Mouse (Mus musculus) T-helper 2 cell (primary cell): ENCODE measurements at regions not wholly inside any gene's neighbourhood (a gene's known extent, or its start where the extent isn't known, plus 50 kb on each side); places are given as distances from the start of the nearest gene placed in this dataset.

Source experiments
- in situ Hi-C: fragments of 300-600 bp; cut with MboI, MseI; formaldehyde crosslinking; loops from one replicate; pipeline ENCODE4 v1.15.1; 2025; ENCODE audit warnings: high pct_unique_total_duplicates

GRCm38 (mm10) chr1:169060145-169060544 lies 471.1 kb downstream of the Nuf2 start:
- in situ Hi-C loops = no loop called here

DNA sequence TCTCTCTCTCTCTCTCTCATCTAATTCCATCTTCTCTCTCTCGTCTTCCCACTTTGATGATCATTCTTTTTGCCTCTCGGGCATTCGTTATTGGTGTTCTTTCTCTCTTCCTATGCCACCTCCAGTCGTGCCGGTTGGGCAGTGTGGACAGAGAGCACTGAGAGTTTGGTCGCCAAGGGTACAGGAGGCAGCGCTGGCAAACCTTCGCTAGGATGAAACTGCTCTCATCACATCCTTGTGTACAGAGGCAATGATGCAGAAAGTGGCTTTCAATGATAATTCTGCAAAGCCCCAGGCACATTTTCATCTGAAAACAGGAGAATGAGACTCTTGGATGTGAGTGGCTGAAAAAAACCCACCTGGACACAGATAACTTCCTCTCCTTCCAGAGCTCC lies 479.4 kb downstream of the Nuf2 start:
- in situ Hi-C loops = no loop called here

DNA sequence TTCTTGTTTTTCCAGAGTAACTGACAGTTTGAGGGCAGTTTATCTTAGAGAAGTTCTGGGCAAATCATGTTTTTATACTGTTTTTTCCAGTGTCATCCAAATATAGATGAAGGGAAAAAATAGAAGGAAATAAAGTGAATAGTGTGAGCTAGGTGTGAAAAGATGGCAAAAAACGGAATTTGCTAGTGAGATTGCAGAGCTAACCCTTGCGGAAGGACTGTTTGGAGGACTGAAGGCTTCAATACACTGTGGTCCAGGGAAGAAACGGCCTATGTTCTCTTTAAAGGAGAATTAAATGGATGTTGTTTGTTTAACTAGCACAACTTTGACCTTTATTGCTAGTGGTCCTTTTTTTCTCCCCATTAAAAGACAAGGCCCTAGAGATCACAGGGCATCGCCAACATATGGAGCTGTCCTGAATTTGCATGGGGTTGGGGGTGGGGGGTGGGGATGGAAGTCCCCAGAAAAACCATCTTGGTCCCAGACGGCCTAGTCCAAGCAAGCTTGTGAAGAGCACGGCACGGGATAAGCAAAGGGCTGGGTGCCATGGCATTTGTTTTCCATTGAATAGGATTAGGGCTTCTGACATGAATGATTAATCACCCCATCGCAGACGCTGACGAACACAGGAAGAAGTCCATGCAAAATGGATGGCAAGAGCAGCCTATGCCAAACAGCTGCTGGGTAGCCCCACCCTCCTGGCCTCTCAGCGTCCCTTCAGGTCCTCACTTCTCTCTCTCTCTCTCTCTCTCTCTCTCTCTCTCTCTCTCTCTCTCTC lies 480.0 kb downstream of the Nuf2 start:
- in situ Hi-C loops = no loop called here

GRCm38 (mm10) chr1:169049846-169050245 lies 481.4 kb downstream of the Nuf2 start:
- in situ Hi-C loops = no loop called here

GRCm38 (mm10) chr1:169046791-169047525 lies 484.3 kb downstream of the Nuf2 start:
- in situ Hi-C loops = no loop called here

GRCm38 (mm10) chr1:169033517-169033916 lies 497.7 kb downstream of the Nuf2 start:
- in situ Hi-C loops = no loop called here

GRCm38 (mm10) chr1:169031849-169032542 lies 499.3 kb downstream of the Nuf2 start:
- in situ Hi-C loops = no loop called here

- in situ Hi-C loops = no loop called here
These were observed 503.6 kb downstream of the Nuf2 start for GRCm38 (mm10) chr1:169027706-169028105.

DNA sequence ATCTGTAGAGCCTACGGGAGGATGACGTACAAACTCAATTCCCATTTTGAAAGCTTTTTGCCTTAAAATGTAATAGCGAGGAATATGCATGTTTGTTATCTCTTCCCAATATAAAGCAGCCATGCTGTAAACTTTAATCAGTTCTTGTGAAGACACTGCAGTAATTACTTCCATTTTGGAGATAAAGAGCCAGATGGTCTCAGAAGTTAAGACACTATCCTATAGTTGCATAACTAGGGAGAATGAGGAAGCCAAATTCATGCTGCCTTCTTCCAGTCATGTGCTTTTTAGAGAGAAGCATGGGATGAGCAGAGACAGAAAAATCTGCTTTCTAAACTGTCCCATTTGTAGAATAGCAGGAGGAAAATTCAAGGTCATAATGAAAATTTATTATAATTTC lies 504.0 kb downstream of the Nuf2 start:
- in situ Hi-C loops = no loop called here

- in situ Hi-C loops = no loop called here
These were observed 506.7 kb downstream of the Nuf2 start for GRCm38 (mm10) chr1:169024531-169024930.

GRCm38 (mm10) chr1:168991506-168992244 lies 539.6 kb downstream of the Nuf2 start:
- in situ Hi-C loops = no loop called here

- in situ Hi-C loops = no loop called here
These were observed 543.1 kb upstream of the Pbx1 start for GRCm38 (mm10) chr1:168975037-168975698.

GRCm38 (mm10) chr1:168969402-168969801 lies 537.3 kb upstream of the Pbx1 start:
- in situ Hi-C loops = no loop called here

GRCm38 (mm10) chr1:168967334-168967733 lies 535.3 kb upstream of the Pbx1 start:
- in situ Hi-C loops = no loop called here

DNA sequence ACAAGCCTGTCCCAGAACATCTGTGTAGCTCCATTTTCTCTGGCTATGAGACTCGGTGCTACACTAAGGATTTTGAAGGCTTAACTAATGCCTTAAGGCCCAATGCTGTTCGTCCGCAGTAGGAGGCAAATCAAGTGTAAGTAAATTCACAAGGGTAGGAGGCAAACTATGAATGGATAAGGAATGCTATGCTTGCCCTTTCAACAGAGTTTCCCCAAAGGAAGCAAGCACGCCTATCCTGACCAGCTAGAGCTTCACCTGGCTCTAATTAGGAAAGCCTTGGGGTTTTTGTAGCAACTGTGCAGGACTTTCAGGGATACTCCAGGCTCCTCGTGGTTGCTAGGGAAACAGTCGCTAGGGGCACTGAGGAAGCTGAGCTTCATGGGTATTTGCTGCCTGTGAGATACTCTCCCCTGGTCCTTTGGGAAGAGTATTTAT lies 532.4 kb upstream of the Pbx1 start:
- in situ Hi-C loops = no loop called here

DNA sequence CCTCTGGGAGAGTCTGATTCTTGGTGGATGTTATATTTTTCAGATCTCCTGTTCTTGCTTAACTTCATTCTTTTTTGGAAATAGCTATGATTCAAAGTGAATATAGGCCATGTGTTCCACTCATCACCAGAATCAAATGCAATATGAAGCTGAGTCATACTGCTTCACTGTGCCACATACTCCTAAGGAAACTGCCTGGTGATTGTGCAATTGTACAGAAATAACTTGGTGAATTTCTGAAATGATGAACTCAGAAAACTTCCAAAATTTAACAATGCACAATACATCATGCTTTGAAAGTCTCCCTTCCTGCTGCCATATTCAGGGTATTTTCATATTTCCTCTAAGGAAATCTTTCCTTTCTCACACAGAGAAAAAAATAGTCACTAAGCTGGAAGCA lies 518.9 kb upstream of the Pbx1 start:
- in situ Hi-C loops = no loop called here

- in situ Hi-C loops = no loop called here
These were observed 492.2 kb upstream of the Pbx1 start for GRCm38 (mm10) chr1:168924100-168924815.

- in situ Hi-C loops = loop anchor here (10.0 kb wide), 1 partner anchor 686 kb away; no protein-coding TSS in a partner anchor
These were observed 486.4 kb upstream of the Pbx1 start for GRCm38 (mm10) chr1:168918331-168919076.

DNA sequence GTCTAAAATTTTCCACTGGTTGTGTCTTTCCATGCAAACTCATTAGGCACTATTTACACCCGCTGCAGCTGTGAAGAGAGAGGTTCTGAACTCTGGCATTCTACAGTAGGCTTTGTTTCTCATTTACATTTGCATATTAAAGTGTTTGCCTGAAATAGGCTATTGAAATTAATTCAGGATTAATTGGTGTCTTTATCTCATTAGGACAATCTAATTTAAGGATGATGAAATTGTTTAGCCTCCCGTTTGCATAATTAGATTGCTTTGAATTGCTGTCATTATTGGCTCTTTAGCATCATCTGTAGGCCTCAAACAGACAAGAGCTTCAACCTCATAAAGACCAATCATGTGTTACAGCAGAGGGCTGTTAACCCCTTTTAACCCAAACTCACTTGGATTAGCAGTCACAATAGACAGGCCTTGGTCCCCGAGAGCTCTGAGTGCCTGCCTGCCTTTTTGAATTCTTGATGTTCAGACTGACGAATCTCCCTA lies 476.7 kb upstream of the Pbx1 start:
- in situ Hi-C loops = no loop called here

- in situ Hi-C loops = no loop called here
These were observed 476.1 kb upstream of the Pbx1 start for GRCm38 (mm10) chr1:168908192-168908591.
